Mouse (Mus musculus) limb, embryonic 11.5 days (tissue): ENCODE results near the gene Syt17. TPM values are rescaled to one million over a fixed set of nuclear protein-coding genes. Genes with fewer than 3 reads are reported as not detected.

ENCODE experiments used
- ATAC-seq: fragments of 200-750 bp; cut with Nextera tagmentation; 2 replicates; pipeline ENCODE4 v1.8.0; 2017; ENCODE audit warnings: low read depth; ENCODE audit not compliant: insufficient number of reproducible peaks, low FRiP score, low TSS enrichment
- DNase-seq: peaks from one replicate; pipeline ENCODE4 v3.0.0-alpha.2; 2015; ENCODE audit warnings: low spot score
- H3K27ac ChIP-seq: fragments of 300-500 bp; sonication (generic); replicated peaks from 2 replicates; pipeline ENCODE4 v1.5.1; 2014; ENCODE audit warnings: low read depth, mild to moderate bottlenecking, low read length
- H3K27me3 ChIP-seq: fragments of 300-500 bp; sonication (generic); 2 replicates; pipeline ENCODE4 v1.6.1; 2014; ENCODE audit warnings: mild to moderate bottlenecking, low read length, mixed read lengths; ENCODE audit not compliant: control insufficient read depth, insufficient read depth
- H3K36me3 ChIP-seq: fragments of 300-500 bp; sonication (generic); 2 replicates; pipeline ENCODE4 v1.6.1; 2014; ENCODE audit warnings: mild to moderate bottlenecking, low read length, moderate library complexity, mixed read lengths; ENCODE audit not compliant: control insufficient read depth, insufficient read depth
- H3K4me1 ChIP-seq: fragments of 300-500 bp; sonication (generic); 2 replicates; pipeline ENCODE4 v1.6.1; 2014; ENCODE audit warnings: low read length, mixed read lengths; ENCODE audit not compliant: control insufficient read depth, insufficient read depth
- H3K4me2 ChIP-seq: fragments of 300-500 bp; sonication (generic); 2 replicates; pipeline ENCODE4 v1.6.1; 2014; ENCODE audit warnings: low read depth, mild to moderate bottlenecking, moderate library complexity; ENCODE audit not compliant: severe bottlenecking
- H3K4me3 ChIP-seq: fragments of 300-500 bp; sonication (generic); 2 replicates; pipeline ENCODE4 v1.5.1; 2014; ENCODE audit warnings: low read depth, low read length
- H3K9ac ChIP-seq: fragments of 300-500 bp; sonication (generic); 2 replicates; pipeline ENCODE4 v1.6.1; 2014; ENCODE audit warnings: mild to moderate bottlenecking, low read length
- H3K9me3 ChIP-seq: fragments of 300-500 bp; sonication (generic); 2 replicates; pipeline ENCODE4 v1.6.1; 2016; ENCODE audit warnings: low read length; ENCODE audit not compliant: control insufficient read depth
- WGBS: fragments of 180-500 bp; shearing (Covaris S2); extraction: QIAGEN DNeasy Blood & Tissue Kit; methylation state at CpG from one replicate; pipeline ENCODE4 v1.1.7; 2014; 5-methylcytosine and 5-hydroxymethylcytosine counted together
- polyA plus RNA-seq: library from polyadenylated mRNA; unstranded; fragments of >200 nt; fragmentation: Nextera tagmentation; extraction: Ambion mirVana; gene quantifications from 2 replicates; pipeline ENCODE4 v1.2.1, GENCODE M21; 2014

Gene Syt17
- polyA plus RNA-seq = 1.1 and 1.5 TPM in 2 replicates

DNA sequence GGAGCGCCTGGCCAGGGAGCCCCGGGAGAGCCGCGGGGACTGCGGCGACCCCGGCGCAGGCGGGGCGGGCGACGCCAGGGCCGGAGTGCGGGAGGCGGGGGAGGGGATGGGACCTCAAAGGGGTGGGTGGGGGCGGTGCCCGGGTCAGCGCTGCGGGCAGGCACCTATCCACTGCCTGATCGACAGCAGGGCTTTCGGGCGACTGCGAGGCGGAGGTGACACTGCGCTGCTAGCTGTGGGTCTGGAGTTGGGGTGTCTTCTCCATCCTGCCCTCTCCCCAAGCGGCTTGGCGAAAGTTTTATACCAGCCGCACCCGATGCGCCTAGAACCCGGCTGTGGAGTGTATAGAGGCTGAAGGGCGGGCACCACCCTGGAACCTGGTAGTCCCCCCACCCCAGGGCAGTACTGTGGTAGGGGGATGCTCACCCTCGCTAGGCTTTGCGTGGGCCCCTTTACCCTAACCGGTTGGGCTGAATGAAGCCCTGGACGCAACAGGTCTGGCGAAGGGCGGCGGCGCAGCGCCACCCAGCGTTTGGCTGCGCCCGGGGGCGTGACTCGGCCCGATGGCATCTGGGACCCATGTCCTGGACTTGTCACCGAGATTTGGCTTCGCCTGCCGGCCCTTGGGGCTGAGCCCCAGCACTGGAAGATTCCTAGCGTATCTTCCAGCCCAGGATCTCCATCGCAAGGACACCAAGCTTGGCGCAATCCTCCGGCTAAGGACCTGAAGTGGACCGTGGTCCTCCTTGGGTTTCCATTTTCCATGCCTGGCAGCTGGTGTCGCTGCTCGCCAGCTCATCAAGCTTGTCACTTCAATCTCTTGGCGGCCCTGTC, at the start of gene Syt17:
Syt17 (minus strand) TSS at position 89 of the 834 bp plus-strand sequence.
- Histone ChIP-seq H3K9me3 (no peaks in the 10 kb centered on the region), H3K27ac (no peak within 1 kb of the TSS), H3K9ac (peak within 1 kb of the TSS; percentile 63), H3K27me3 (0 out of 2 replicates have a peak, but pooled peaks cover 6% of the 10 kb centered on the region), H3K4me1 (peaks cover 11% of the 10 kb centered on the region), H3K36me3 (no peaks in the 10 kb centered on the region), H3K4me3 (peak within 1 kb of the TSS; percentile 62), H3K4me2 (peak within 1 kb of the TSS; percentile 97)
- ATAC-seq (peak; percentile 65), DNase-seq (peak; percentile 85)
- WGBS = under 1% methylated on average over 50 of the region's 58 CpGs

DNA sequence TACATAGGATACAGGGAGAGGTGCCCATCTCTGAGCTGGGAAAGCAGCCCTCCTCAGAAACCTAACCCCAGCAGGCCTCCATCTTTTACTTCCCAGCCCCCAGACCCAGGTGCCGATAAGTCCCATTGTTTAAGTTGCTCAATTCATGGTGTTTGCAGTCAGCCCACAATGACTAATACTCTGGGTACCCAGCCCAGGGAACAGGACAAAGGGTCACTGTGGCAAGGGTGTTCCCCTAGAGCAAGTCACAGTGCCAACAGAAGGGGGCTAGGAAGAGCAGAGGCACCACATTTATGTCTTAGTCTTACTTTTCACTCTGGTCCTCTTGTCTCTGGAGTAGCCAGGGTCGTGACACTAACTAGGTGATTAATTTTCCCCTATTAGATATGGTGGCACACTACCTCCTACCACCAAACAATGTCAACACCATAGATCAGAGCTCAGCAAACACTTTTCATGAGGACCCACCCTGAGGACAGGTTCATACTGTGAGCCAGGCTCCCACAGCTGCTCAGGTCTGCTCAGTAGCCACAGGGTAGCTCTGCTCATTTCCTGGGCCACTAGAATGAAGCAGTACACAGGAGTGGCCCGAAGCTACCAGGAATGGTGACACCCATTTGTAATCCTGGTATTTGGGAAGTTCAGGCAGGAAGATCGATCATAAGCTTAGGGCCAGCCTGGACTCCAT, 47.0 kb upstream of the Syt17 start:
- no peak overlapping the region for H3K4me3 ChIP-seq
- no peaks in the 10 kb centered on the region for H3K36me3 ChIP-seq
- peaks cover 4% of the 10 kb centered on the region; the same call in 1 of the 2 replicates for H3K4me1 ChIP-seq
- peaks cover 6% of the 10 kb centered on the region for H3K27me3 ChIP-seq
- no peak overlapping the region for H3K9ac ChIP-seq
- H3K4me2 ChIP-seq = no peak overlapping the region
- DNase-seq (no peak), ATAC-seq (no peak)
- no peak overlapping the region for H3K27ac ChIP-seq
- 83% methylated on average over 4 of the region's 4 CpGs for WGBS
- no peaks in the 10 kb centered on the region; the same call in 1 of the 2 replicates for H3K9me3 ChIP-seq

DNA sequence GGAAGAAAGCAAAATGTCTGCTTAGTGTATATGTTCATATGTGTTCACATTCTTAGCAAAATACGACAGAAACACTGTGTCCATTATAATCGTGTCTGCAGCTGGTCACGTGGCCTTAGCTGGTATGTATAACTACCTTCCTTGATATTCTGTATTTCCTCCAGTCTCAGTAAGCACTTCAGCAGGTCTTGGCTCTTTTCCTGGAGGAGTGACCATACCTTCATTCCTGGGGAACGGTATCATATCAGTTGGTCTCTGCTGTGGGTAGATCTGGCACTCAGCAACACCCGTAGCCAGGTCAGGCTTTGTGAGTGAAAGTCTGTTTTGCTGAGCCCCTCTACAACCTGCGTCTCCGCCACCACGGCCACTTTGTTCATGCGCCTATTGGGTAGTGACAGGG, 45.9 kb upstream of the Syt17 start:
- H3K9ac ChIP-seq = no peak overlapping the region
- no peaks in the 10 kb centered on the region; the same call in 1 of the 2 replicates for H3K9me3 ChIP-seq
- peaks cover 4% of the 10 kb centered on the region; the same call in 1 of the 2 replicates for H3K4me1 ChIP-seq
- no peak overlapping the region for H3K4me2 ChIP-seq
- no peak overlapping the region for H3K27ac ChIP-seq
- WGBS = 92% methylated on average over 9 of the region's 9 CpGs
- H3K27me3 ChIP-seq = peaks cover 10% of the 10 kb centered on the region
- no peak for ATAC-seq
- H3K4me3 ChIP-seq = no peak overlapping the region
- H3K36me3 ChIP-seq = no peaks in the 10 kb centered on the region
- DNase-seq = no peak

DNA sequence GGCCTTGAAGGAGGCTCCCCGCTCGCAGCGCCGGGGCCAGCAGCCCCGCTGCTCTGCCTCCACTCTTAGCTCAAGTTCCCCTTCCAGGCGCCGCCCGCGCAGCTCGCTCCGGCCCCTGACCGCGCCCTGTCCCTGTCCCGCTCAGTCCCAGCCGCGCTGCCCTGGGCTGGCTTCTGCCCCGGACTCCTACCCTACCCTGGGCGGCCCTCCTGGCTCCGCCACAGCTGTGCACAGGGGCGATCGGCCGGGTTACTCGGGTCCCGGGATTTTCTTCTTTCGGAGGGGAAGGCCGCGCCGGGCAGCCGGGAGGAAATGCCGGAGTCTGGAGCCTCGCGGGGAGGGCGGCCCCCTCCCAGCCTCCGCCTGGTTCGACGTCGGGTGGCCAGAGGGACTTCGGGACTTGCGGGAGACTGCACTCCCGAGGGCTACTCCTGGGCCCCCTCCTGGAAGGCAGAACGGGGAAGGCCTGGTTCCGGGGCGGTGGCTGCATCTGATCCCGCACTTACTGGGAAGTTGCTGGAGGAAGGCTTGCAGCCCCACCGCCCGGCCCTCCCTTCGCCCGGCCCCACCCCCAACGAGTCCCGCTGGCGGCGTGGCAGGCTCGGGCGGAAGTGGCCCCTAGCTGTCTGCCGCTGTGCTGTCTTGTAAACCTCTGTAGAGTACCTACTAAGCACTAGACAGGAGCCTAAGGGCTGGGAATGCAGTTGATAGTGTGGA, 43.6 kb upstream of the Syt17 start, which contains the start of gene Itpripl2:
Itpripl2 (minus strand) TSS at position 545 of the 717 bp plus-strand sequence.
- H3K36me3 ChIP-seq = no peaks in the 10 kb centered on the region

DNA sequence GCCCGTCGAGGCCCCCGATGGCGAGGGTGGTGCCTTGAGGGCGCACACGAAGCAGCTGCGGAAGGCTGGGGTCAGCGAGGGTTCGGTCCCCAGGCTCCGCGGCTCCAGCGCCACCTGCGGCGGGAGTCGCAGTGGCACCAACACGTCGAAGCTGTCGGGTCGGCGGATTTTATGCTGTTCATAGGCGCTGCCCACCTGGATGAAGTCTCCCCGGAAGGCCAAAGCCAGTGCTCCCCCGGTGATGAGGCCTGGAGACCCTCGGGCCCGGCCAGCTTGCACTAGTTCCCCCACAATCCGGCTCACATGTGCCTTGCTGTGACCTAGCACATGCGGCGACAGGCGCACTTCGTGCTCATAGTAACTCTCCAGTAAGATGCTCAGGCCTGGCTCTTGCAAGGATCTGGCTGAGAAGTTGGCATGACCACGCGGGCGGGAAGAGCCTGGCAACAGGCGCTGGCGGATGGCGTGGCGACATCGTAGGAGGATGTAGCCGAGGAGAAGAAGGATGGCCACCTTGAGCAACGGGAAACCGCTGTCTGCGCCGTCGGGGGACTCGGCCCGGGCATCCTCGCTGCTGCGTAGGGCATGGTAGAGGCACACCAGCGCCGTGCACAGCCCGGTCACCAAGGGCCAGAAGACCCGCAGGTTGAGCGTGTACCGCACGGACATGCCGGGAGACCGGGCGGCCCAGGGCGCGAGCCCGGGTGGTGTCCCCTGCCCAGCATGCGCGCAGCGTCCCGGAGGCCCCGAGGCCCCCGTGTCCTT, 42.8 kb upstream of the Syt17 start:
- peaks cover 10% of the 10 kb centered on the region for H3K27me3 ChIP-seq
- H3K4me1 ChIP-seq = peaks cover 4% of the 10 kb centered on the region; the same call in 1 of the 2 replicates
- H3K9ac ChIP-seq = peak overlapping the region; percentile 94
- 2% methylated on average over 58 of the region's 67 CpGs for WGBS
- peak; percentile 71 for DNase-seq
- peak overlapping the region; percentile 83 for H3K4me2 ChIP-seq
- H3K9me3 ChIP-seq = no peaks in the 10 kb centered on the region
- H3K27ac ChIP-seq = no peak overlapping the region
- peak; percentile 28 for ATAC-seq
- H3K4me3 ChIP-seq = peak overlapping the region; percentile 71
- no peaks in the 10 kb centered on the region for H3K36me3 ChIP-seq

More for the DNA sequence above, 43.6 kb upstream of the Syt17 start, which contains the start of gene Itpripl2:
- H3K4me1 ChIP-seq = peaks cover 4% of the 10 kb centered on the region; the same call in 1 of the 2 replicates
- H3K4me3 ChIP-seq = peak within 1 kb of the TSS; percentile 71
- peaks cover 10% of the 10 kb centered on the region for H3K27me3 ChIP-seq
- DNase-seq (peak; percentile 85), ATAC-seq (peak; percentile 85)
- H3K27ac ChIP-seq = peak within 1 kb of the TSS; percentile 70; the same call in 1 of the 2 replicates
- under 1% methylated on average over 55 of the region's 55 CpGs for WGBS
- no peaks in the 10 kb centered on the region for H3K9me3 ChIP-seq
- H3K4me2 ChIP-seq = peak within 1 kb of the TSS; percentile 83
- H3K9ac ChIP-seq = peak within 1 kb of the TSS; percentile 94

DNA sequence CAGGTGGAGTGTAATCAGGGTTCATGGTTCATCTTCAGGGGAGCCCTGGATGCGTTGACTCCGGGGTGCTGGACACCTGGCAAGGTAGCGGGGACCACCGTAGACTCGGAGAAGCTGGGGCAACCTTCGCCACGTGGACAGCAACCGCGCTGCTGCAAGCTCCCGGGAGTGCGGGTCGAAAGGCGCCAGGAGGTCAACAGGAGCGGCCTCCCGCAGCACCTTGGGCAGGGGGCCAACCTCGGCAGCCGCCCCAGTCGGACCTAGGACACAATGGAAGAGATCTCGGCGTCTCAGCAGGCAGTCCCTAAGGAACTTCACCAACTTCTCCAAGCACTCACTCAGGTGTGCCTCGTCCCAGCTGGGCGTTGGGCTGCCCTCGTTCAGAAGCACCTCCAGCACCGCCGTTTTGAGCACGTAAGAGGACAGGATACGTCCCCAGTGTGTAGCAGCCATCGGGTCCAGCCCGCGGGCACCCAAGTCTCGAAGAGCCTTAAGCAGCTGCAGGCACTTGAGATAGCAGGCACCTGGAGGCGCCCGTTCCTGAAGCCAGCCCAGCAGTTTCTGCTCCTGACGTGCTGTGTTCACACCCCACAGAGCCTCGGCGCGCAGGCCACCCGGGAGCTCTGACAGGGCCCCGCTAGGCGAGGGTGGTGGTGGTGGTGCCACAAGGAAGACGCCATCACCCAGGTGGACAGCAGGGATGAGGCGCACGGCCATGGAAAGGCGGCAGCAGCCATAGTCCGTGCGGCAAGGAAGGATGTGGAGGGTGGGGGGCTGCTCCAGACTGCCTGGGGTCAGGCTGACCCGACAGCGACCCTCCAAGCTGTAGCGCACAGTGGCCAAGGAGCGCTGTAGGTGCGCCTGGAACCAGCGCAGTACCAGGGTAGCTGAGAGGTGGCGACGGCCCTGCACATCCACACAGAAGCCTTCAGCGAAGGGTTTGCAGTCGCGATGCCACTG, 42.0 kb upstream of the Syt17 start:
- DNase-seq = peak; percentile 28

More for the DNA sequence above, 42.0 kb upstream of the Syt17 start:
- Histone ChIP-seq H3K36me3 (no peaks in the 10 kb centered on the region), H3K9me3 (no peaks in the 10 kb centered on the region), H3K4me3 (peak overlapping the region; percentile 71), H3K27me3 (peaks cover 10% of the 10 kb centered on the region), H3K27ac (no peak overlapping the region), H3K4me2 (peak overlapping the region; percentile 83), H3K9ac (no peak overlapping the region), H3K4me1 (peaks cover 4% of the 10 kb centered on the region; the same call in 1 of the 2 replicates)
- WGBS = 22% methylated on average over 56 of the region's 57 CpGs
- ATAC-seq = peak; percentile 40; the same call in 1 of the 2 replicates
